Mouse (Mus musculus) C2C12 (cell line): ENCODE measurements around the gene Shank1.

Source experiments
- CEBPB ChIP-seq: IDR thresholded peaks from one replicate; pipeline ENCODE4 v1.6.1; 2011; ENCODE audit warnings: low read depth, mild to moderate bottlenecking, control low read depth, moderate library complexity
- CTCF ChIP-seq: IDR thresholded peaks from one replicate; pipeline ENCODE4 v1.5.1; 2011; ENCODE audit not compliant: control insufficient read depth, insufficient read depth, insufficient read length
- FOSL1 ChIP-seq: IDR thresholded peaks from one replicate; pipeline ENCODE4 v1.8.0; 2011; ENCODE audit warnings: mild to moderate bottlenecking, low read length; ENCODE audit not compliant: poor library complexity, insufficient read depth, severe bottlenecking
- MAX ChIP-seq: IDR thresholded peaks from one replicate; pipeline ENCODE4 v1.6.1; 2011; ENCODE audit warnings: mild to moderate bottlenecking, control low read depth
- MYOD1 ChIP-seq: IDR thresholded peaks from one replicate; pipeline ENCODE4 v1.6.1; 2011; ENCODE audit warnings: low read depth; ENCODE audit not compliant: control insufficient read depth, insufficient read length
- MYOG ChIP-seq: IDR thresholded peaks from one replicate; pipeline ENCODE4 v1.6.1; 2011; ENCODE audit not compliant: control insufficient read depth, insufficient read length; ENCODE audit errors: extremely low read depth
- USF1 ChIP-seq: IDR thresholded peaks from one replicate; pipeline ENCODE4 v1.6.1; 2011; ENCODE audit warnings: low read depth, mild to moderate bottlenecking, control low read depth, moderate library complexity

DNA sequence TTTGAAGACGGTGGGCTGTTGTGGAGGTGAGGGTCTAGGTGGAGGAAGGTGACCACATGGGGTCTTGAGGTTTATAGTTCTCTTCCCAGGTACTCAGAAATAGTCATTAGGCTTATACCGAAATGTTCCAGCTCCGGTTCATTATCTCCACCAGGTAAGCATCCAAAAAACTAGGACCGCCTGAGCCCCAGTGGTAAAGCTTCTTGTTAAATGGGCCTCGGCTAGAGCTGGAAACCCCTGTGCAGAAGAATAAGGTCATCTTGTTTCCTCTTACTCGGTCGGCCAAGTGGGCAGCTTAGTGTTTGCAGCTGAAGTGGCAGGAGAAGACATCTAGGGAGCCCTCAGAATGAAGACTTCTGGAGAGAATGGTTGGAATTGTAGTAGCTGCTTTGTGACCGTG is 62.6 kb downstream of the Shank1 start:
- TF ChIP-seq CTCF (no peak), MYOD1 (no peak), MYOG (no peak), USF1 (no peak), MAX (no peak), CEBPB (no peak), FOSL1 (no peak)
